Mouse (Mus musculus) embryonic facial prominence, embryonic 10.5 days (tissue): ENCODE data around the gene Swap70. TPM values are rescaled to one million over a fixed set of nuclear protein-coding genes. Genes with fewer than 3 reads are reported as not detected.

ENCODE experiments used
- DNase-seq: peaks from one replicate; pipeline ENCODE4 v3.0.0-alpha.2; 2017; ENCODE audit warnings: low spot score
- H3K27ac ChIP-seq: fragments of 300-500 bp; sonication (generic); replicated peaks from 2 replicates; pipeline ENCODE4 v1.5.1; 2016; ENCODE audit warnings: mild to moderate bottlenecking
- H3K27me3 ChIP-seq: fragments of 300-500 bp; sonication (generic); replicated peaks from 2 replicates; pipeline ENCODE4 v1.6.1; 2016; ENCODE audit warnings: low read depth, mild to moderate bottlenecking; ENCODE audit not compliant: poor library complexity, severe bottlenecking
- H3K36me3 ChIP-seq: fragments of 300-500 bp; sonication (generic); replicated peaks from 2 replicates; pipeline ENCODE4 v1.6.1; 2016; ENCODE audit warnings: mild to moderate bottlenecking, moderate library complexity
- H3K4me1 ChIP-seq: fragments of 300-500 bp; sonication (generic); 2 replicates; pipeline ENCODE4 v1.6.1; 2016
- H3K4me3 ChIP-seq: fragments of 300-500 bp; sonication (generic); 2 replicates; pipeline ENCODE4 v1.5.1; 2016; ENCODE audit warnings: mild to moderate bottlenecking, moderate library complexity
- H3K9me3 ChIP-seq: fragments of 300-500 bp; sonication (generic); 2 replicates; pipeline ENCODE4 v1.6.1; 2016; ENCODE audit warnings: mild to moderate bottlenecking
- WGBS: fragments of 180-500 bp; shearing (Covaris S2); methylation state at CpG from one replicate; pipeline ENCODE4 v1.1.7; 2016; 5-methylcytosine and 5-hydroxymethylcytosine counted together
- polyA plus RNA-seq: library from polyadenylated mRNA; unstranded; fragments of >200 nt; fragmentation: Nextera tagmentation; extraction: Ambion mirVana; gene quantifications from 2 replicates; pipeline ENCODE4 v1.2.1, GENCODE M21; 2016

The Swap70 gene
- 30.7 and 32.4 TPM in 2 replicates for polyA plus RNA-seq

- H3K27ac ChIP-seq = peak within 1 kb of the TSS; percentile 94
- peak within 1 kb of the TSS; percentile 88 for H3K4me3 ChIP-seq
- H3K9me3 ChIP-seq = no peaks in the 10 kb centered on the region
- H3K4me1 ChIP-seq = peaks cover 19% of the 10 kb centered on the region
- H3K27me3 ChIP-seq = no peaks in the 10 kb centered on the region
- peaks cover 16% of the 10 kb centered on the region for H3K36me3 ChIP-seq
- peak; percentile 96 for DNase-seq
- under 1% methylated on average over 73 of the region's 73 CpGs for WGBS
Measured at GRCm38 (mm10) chr7:110221586-110222481, at the start of gene Swap70. Gene Swap70 (plus strand): TSS chr7:110221711.

- no peaks in the 10 kb centered on the region for H3K4me1 ChIP-seq
- WGBS = 88% methylated on average over 7 of the region's 7 CpGs
- H3K9me3 ChIP-seq = no peaks in the 10 kb centered on the region
- DNase-seq = no peak
- no peak overlapping the region for H3K27ac ChIP-seq
- no peaks in the 10 kb centered on the region for H3K27me3 ChIP-seq
- no peaks in the 10 kb centered on the region for H3K36me3 ChIP-seq
- H3K4me3 ChIP-seq = no peak overlapping the region
Measured at GRCm38 (mm10) chr7:110179208-110179607, 42.3 kb upstream of the Swap70 start.

- H3K27ac ChIP-seq = no peak overlapping the region
- H3K9me3 ChIP-seq = no peaks in the 10 kb centered on the region
- H3K27me3 ChIP-seq = no peaks in the 10 kb centered on the region
- H3K4me1 ChIP-seq = no peaks in the 10 kb centered on the region
- H3K4me3 ChIP-seq = no peak overlapping the region
- H3K36me3 ChIP-seq = no peaks in the 10 kb centered on the region
- DNase-seq = no peak
Measured at GRCm38 (mm10) chr7:110180613-110181012, 40.9 kb upstream of the Swap70 start.

- 60% methylated on average over 8 of the region's 8 CpGs for WGBS
- Histone ChIP-seq H3K4me3 (no peak overlapping the region), H3K4me1 (no peaks in the 10 kb centered on the region), H3K9me3 (no peaks in the 10 kb centered on the region), H3K27me3 (no peaks in the 10 kb centered on the region), H3K27ac (no peak overlapping the region), H3K36me3 (no peaks in the 10 kb centered on the region)
- DNase-seq = no peak
Measured at GRCm38 (mm10) chr7:110181446-110181845, 40.1 kb upstream of the Swap70 start.

GRCm38 (mm10) chr7:110184608-110185007 is 36.9 kb upstream of the Swap70 start:
- peaks cover 2% of the 10 kb centered on the region; the same call in 1 of the 2 replicates for H3K4me1 ChIP-seq
- 84% methylated on average over 3 of the region's 3 CpGs for WGBS
- H3K4me3 ChIP-seq = no peak overlapping the region
- no peak overlapping the region for H3K27ac ChIP-seq
- H3K27me3 ChIP-seq = no peaks in the 10 kb centered on the region
- no peaks in the 10 kb centered on the region for H3K36me3 ChIP-seq
- no peak for DNase-seq
- no peaks in the 10 kb centered on the region for H3K9me3 ChIP-seq

- H3K4me1 ChIP-seq = peaks cover 14% of the 10 kb centered on the region
- DNase-seq = no peak
- 59% methylated on average over 7 of the region's 7 CpGs for WGBS
- H3K27me3 ChIP-seq = no peaks in the 10 kb centered on the region
- no peak overlapping the region for H3K27ac ChIP-seq
- no peaks in the 10 kb centered on the region for H3K9me3 ChIP-seq
- H3K36me3 ChIP-seq = no peaks in the 10 kb centered on the region
- no peak overlapping the region for H3K4me3 ChIP-seq
Measured at GRCm38 (mm10) chr7:110189951-110190350, 31.6 kb upstream of the Swap70 start.

- no peak for DNase-seq
- 93% methylated on average over 3 of the region's 3 CpGs for WGBS
- Histone ChIP-seq H3K27ac (no peak overlapping the region), H3K36me3 (no peaks in the 10 kb centered on the region), H3K4me3 (no peak overlapping the region), H3K9me3 (no peaks in the 10 kb centered on the region), H3K4me1 (peaks cover 14% of the 10 kb centered on the region), H3K27me3 (no peaks in the 10 kb centered on the region)
Measured at GRCm38 (mm10) chr7:110193186-110193585, 28.3 kb upstream of the Swap70 start.

GRCm38 (mm10) chr7:110197176-110197575 is 24.3 kb upstream of the Swap70 start:
- H3K4me3 ChIP-seq = no peak overlapping the region
- no peaks in the 10 kb centered on the region for H3K36me3 ChIP-seq
- no peaks in the 10 kb centered on the region for H3K27me3 ChIP-seq
- 86% methylated on average over 7 of the region's 7 CpGs for WGBS
- H3K27ac ChIP-seq = no peak overlapping the region
- DNase-seq = no peak
- no peaks in the 10 kb centered on the region for H3K9me3 ChIP-seq
- H3K4me1 ChIP-seq = 0 out of 2 replicates have a peak, but pooled peaks cover 2% of the 10 kb centered on the region

GRCm38 (mm10) chr7:110201933-110202332 is 19.6 kb upstream of the Swap70 start:
- Histone ChIP-seq H3K4me3 (no peak overlapping the region), H3K27me3 (no peaks in the 10 kb centered on the region), H3K27ac (no peak overlapping the region), H3K4me1 (no peaks in the 10 kb centered on the region), H3K9me3 (peaks cover 7% of the 10 kb centered on the region), H3K36me3 (no peaks in the 10 kb centered on the region)
- DNase-seq = no peak
- 96% methylated on average over 6 of the region's 6 CpGs for WGBS

- WGBS = 80% methylated on average over 4 of the region's 4 CpGs
- peaks cover 14% of the 10 kb centered on the region for H3K9me3 ChIP-seq
Measured at GRCm38 (mm10) chr7:110204208-110204607, 17.3 kb upstream of the Swap70 start.

GRCm38 (mm10) chr7:110208341-110208740 is 13.2 kb upstream of the Swap70 start:
- H3K4me3 ChIP-seq = no peak overlapping the region
- DNase-seq = no peak
- H3K4me1 ChIP-seq = no peaks in the 10 kb centered on the region
- 88% methylated on average over 6 of the region's 6 CpGs for WGBS
- peaks cover 14% of the 10 kb centered on the region for H3K9me3 ChIP-seq
- H3K27ac ChIP-seq = no peak overlapping the region
- no peaks in the 10 kb centered on the region for H3K36me3 ChIP-seq
- H3K27me3 ChIP-seq = no peaks in the 10 kb centered on the region

More at GRCm38 (mm10) chr7:110204208-110204607, 17.3 kb upstream of the Swap70 start:
- Histone ChIP-seq H3K27me3 (no peaks in the 10 kb centered on the region), H3K4me3 (no peak overlapping the region), H3K36me3 (no peaks in the 10 kb centered on the region), H3K27ac (no peak overlapping the region), H3K4me1 (no peaks in the 10 kb centered on the region)
- DNase-seq = no peak

- Histone ChIP-seq H3K27ac (no peak overlapping the region), H3K9me3 (peaks cover 14% of the 10 kb centered on the region), H3K4me3 (no peak overlapping the region), H3K4me1 (no peaks in the 10 kb centered on the region), H3K36me3 (no peaks in the 10 kb centered on the region), H3K27me3 (no peaks in the 10 kb centered on the region)
- 88% methylated on average over 6 of the region's 6 CpGs for WGBS
- DNase-seq = no peak
Measured at GRCm38 (mm10) chr7:110209422-110209821, 12.1 kb upstream of the Swap70 start.

- peaks cover 12% of the 10 kb centered on the region for H3K9me3 ChIP-seq
- WGBS = 83% methylated on average over 3 of the region's 3 CpGs
Measured at GRCm38 (mm10) chr7:110211025-110211424, 10.5 kb upstream of the Swap70 start.

More at GRCm38 (mm10) chr7:110211025-110211424, 10.5 kb upstream of the Swap70 start:
- Histone ChIP-seq H3K36me3 (no peaks in the 10 kb centered on the region), H3K4me1 (no peaks in the 10 kb centered on the region), H3K27ac (no peak overlapping the region), H3K27me3 (no peaks in the 10 kb centered on the region), H3K4me3 (no peak overlapping the region)
- no peak for DNase-seq
